Mouse (Mus musculus) testis, adult 2 months (tissue): ENCODE results near the gene Olfr97. TPM values are rescaled to one million over a fixed set of nuclear protein-coding genes. Genes with fewer than 3 reads are reported as not detected.

Source experiments
- H3K27ac ChIP-seq: fragments of 200-500 bp; 2 replicates; pipeline ENCODE4 v1.5.1; 2012; ENCODE audit warnings: low read depth, low read length; ENCODE audit not compliant: control insufficient read depth, insufficient read depth
- H3K27me3 ChIP-seq: fragments of 200-500 bp; 2 replicates; pipeline ENCODE4 v1.6.1; 2012; ENCODE audit warnings: mild to moderate bottlenecking, low read length, moderate library complexity; ENCODE audit not compliant: control insufficient read depth, insufficient read depth
- H3K36me3 ChIP-seq: fragments of 200-500 bp; 2 replicates; pipeline ENCODE4 v1.6.1; 2012; ENCODE audit warnings: mild to moderate bottlenecking, low read length; ENCODE audit not compliant: control insufficient read depth, insufficient read depth
- H3K4me1 ChIP-seq: fragments of 200-500 bp; 2 replicates; pipeline ENCODE4 v1.6.1; 2012; ENCODE audit warnings: low read length; ENCODE audit not compliant: control insufficient read depth, insufficient read depth
- H3K4me3 ChIP-seq: fragments of 200-500 bp; 2 replicates; pipeline ENCODE4 v1.5.1; 2012; ENCODE audit warnings: low read depth, mild to moderate bottlenecking, low read length, moderate library complexity, mixed read lengths; ENCODE audit not compliant: control insufficient read depth
- CTCF ChIP-seq: fragments of 200-500 bp; IDR thresholded peaks from 2 replicates; pipeline ENCODE4 v1.5.1; 2012; ENCODE audit warnings: low read depth, mild to moderate bottlenecking, inconsistent platforms, low read length, moderate library complexity; ENCODE audit not compliant: control insufficient read depth, insufficient read depth, insufficient replicate concordance
- POLR2A ChIP-seq: fragments of 200-500 bp; IDR thresholded peaks from 2 replicates; pipeline ENCODE4 v1.6.1; 2012; ENCODE audit warnings: low read depth, mild to moderate bottlenecking, inconsistent platforms, low read length, moderate library complexity; ENCODE audit not compliant: control insufficient read depth
- polyA plus RNA-seq: library from polyadenylated mRNA; depleted of rRNA; stranded (reverse); fragments of >200 nt; gene quantifications from 2 replicates; pipeline ENCODE4 v1.2.3, GENCODE M21; 2012

Olfr97 gene
- polyA plus RNA-seq, 1 experiment, result not detected

DNA sequence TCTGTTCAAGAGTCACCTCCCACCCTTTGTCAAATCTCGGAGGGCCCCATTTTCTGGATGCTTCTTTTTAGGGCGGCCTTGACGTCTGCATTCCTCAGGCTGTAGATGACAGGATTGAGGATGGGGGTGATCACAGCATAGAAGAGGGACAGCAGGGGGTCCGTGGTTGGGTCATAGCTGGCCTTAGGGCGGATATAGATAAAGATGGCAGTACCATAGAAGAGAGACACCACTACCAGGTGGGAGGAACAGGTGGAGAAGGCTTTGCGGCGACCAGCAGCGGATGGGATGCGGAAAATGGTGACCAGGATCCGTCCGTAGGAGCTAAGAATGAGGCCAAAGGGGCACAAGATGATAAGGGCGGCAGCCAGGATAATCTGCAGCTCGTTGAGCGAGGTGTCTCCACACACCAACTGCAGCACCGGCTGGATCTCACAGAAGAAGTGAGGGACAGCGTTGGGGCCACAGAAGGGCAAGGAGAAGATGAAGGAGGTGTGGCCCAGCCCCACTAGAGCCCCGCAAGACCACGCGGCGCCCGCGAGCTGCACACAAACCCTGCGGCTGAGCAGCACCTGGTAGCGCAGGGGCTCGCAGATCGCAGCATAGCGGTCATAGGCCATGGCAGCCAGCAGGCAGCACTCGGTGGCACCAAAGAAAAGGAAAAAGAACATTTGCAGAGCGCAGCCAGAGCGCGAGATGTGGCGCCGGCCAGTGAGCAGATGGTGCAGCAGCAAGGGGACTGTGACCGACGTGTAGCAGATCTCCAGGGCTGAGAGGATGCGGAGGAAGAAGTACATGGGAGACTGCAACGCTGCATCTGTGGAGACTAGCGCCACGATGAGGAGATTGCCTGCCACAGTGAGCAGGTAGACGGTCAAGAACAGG is 26.0 kb downstream of the Olfr97 start:
- H3K27ac ChIP-seq, result no peak overlapping the region
- no peak for TF ChIP-seq CTCF
- no peak for TF ChIP-seq POLR2A
- peak overlapping the region; percentile 6 for H3K4me3 ChIP-seq
- H3K4me1 ChIP-seq, result peaks cover 3% of the 10 kb centered on the region; the same call in 1 of the 2 replicates
- H3K27me3 ChIP-seq, result no peaks in the 10 kb centered on the region
- H3K36me3 ChIP-seq, result no peaks in the 10 kb centered on the region

DNA sequence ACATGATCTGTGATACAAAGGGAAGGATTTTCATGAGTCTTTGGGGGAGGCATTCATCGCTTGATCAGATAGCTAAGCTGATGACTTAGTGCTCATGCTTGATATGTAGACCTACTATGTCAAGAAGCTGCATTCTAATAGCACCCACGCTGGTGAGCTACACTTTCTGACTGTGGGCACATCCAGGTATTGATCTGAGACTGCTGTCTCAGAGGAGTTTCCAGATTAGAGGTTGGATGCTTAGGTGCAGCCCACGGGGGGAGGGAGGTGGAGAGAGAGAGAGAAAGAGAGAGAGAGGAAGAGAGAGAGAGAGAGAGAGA is 33.3 kb downstream of the Olfr97 start:
- H3K4me3 ChIP-seq, result no peak overlapping the region
- no peaks in the 10 kb centered on the region for H3K36me3 ChIP-seq
- no peak overlapping the region for H3K27ac ChIP-seq
- H3K4me1 ChIP-seq, result no peaks in the 10 kb centered on the region
- no peaks in the 10 kb centered on the region for H3K27me3 ChIP-seq
- TF ChIP-seq CTCF, result no peak
- no peak for TF ChIP-seq POLR2A

GRCm38 (mm10) chr17:37203206-37203916 is 33.8 kb downstream of the Olfr97 start:
- no peak overlapping the region for H3K4me3 ChIP-seq
- no peaks in the 10 kb centered on the region for H3K4me1 ChIP-seq
- no peak overlapping the region for H3K27ac ChIP-seq
- TF ChIP-seq CTCF (peak; percentile 91; the same call in 1 of the 2 replicates), POLR2A (no peak)
- no peaks in the 10 kb centered on the region for H3K27me3 ChIP-seq
- no peaks in the 10 kb centered on the region for H3K36me3 ChIP-seq

GRCm38 (mm10) chr17:37200894-37201293 is 36.2 kb downstream of the Olfr97 start, which contains the start of gene Olfr94:
Gene Olfr94 (minus strand): TSS chr17:37200994.
- H3K4me3 ChIP-seq, result no peak within 1 kb of the TSS
- H3K4me1 ChIP-seq, result peaks cover 5% of the 10 kb centered on the region
- no peaks in the 10 kb centered on the region for H3K36me3 ChIP-seq
- no peaks in the 10 kb centered on the region for H3K27me3 ChIP-seq
- TF ChIP-seq CTCF (no peak), POLR2A (no peak)
- H3K27ac ChIP-seq, result no peak within 1 kb of the TSS

DNA sequence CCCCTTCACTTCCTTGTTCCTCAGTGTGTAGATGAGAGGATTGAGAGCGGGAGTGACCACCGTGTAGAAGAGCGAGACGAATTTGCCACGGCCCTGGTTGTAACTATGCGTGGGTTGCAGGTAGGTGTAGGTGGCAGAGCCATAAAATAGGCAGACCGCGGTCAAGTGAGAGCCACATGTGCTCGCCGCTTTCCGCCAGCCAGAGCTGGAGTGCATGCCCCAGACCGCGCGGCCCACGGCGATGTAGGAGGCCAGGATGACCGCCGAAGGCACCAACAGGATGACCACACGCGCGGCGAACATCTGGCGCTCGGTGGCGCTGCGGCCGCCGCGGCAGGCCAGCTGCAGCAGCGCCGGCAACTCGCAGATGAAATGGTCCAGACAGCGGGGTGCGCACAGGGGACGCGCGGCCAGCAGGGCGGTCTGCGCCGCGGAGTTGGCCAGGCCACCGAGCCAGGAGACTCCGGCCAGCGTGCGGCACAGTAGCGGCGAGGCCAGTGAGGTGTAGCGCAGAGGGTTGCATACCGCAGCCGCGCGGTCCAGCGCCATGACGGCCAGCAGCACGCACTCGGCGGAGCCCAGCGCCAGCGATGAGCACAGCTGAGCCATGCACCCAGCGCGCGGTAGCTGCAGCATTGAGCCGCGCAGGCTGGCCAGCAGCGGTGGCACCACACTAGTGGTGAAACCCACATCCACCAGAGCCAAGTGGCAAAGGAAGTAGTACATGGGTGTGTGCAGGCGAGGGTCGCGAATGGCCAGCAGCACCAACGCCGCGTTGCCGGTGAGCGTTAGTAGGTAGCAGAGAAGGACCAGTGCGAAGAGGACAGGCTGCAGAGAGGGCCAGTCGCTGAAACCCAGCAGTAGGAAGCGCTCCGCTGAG is 40.0 kb downstream of the Olfr97 start:
- Histone ChIP-seq H3K27ac (no peak overlapping the region), H3K27me3 (no peaks in the 10 kb centered on the region), H3K4me3 (peak overlapping the region; percentile 41), H3K36me3 (no peaks in the 10 kb centered on the region), H3K4me1 (peaks cover 5% of the 10 kb centered on the region)
- TF ChIP-seq POLR2A, result no peak

GRCm38 (mm10) chr17:37194782-37195181 is 42.3 kb downstream of the Olfr97 start:
- Histone ChIP-seq H3K27ac (no peak overlapping the region), H3K27me3 (no peaks in the 10 kb centered on the region), H3K36me3 (no peaks in the 10 kb centered on the region), H3K4me3 (no peak overlapping the region), H3K4me1 (peaks cover 5% of the 10 kb centered on the region)
- TF ChIP-seq CTCF (no peak), POLR2A (no peak)

DNA sequence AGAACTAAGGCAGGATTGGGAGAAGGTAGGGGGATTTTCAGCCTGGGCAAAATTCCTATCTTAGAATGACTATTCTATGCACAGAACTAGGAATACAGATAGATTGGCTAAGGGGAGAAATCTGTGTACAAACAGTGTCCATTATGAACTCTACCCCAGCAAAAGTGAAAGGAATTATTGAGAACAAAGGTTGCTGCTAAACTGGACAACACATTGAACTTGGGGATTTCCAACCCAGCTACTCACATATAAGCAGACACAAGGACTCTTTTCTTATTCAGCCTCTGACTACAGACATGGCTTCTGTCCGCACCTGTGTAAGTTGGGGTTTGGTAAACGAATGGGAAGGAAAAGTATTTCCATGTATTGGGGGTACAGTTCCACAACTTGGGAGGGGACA is 43.5 kb downstream of the Olfr97 start, which contains the start of gene Ubd:
Gene Ubd (plus strand): TSS at position 237 of the 400 bp plus-strand sequence.
- H3K36me3 ChIP-seq, result no peaks in the 10 kb centered on the region
- no peaks in the 10 kb centered on the region for H3K27me3 ChIP-seq
- no peak within 1 kb of the TSS for H3K4me3 ChIP-seq
- peaks cover 5% of the 10 kb centered on the region for H3K4me1 ChIP-seq
- TF ChIP-seq CTCF (no peak), POLR2A (no peak)
- H3K27ac ChIP-seq, result no peak within 1 kb of the TSS
